Mouse (Mus musculus): ENCODE data around the gene Ttc6.

GRCm38 (mm10) chr12:57542746-57543626 is 20.9 kb upstream of the Ttc6 start:
- TF ChIP-seq CTCF (IDR thresholded peaks at IDR 0.05) (no peak), POLR2A (IDR thresholded peaks at IDR 0.05; ENCODE audit: insufficient read depth, low read depth, low read length) (no peak)

Measured in heart, adult 2 months (tissue).